Mouse (Mus musculus) lung, adult 18-20 months (tissue): ENCODE measurements around the gene Gm8332.
A peak's percentile ranks its signal among the peaks of the same experiment; 100 is the strongest.
"Not testable (repeated sequence)": the region's sequence is repeated elsewhere in the genome, so short reads cannot be mapped to it uniquely, and the experiment has no call there.

Experiments
- DNase-seq, 2 experiments: peaks; one replicate each; pipeline ENCODE4 v3.0.0; 2022; ENCODE audit warnings: mixed read lengths in 2 of 2

The Gm8332 gene

DNA sequence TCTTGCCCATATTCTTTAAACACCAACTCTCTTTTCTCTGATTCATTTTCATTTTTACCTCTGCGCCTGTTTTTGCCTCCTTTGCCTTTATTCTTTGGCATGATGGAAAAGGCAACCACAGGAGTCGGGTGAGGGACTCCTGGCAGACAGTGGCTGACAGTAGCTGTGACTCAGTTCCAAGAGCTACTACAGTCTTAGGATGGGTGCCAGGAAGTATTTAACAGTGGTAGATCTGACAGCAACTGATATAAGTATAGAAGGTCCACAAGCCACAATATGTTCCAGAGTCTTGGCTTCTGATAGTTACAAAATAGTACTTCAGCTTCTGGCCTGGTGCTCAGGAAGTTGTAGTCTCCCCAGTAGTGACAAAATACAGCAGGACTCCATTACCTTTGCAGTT is at the start of gene Gm8332:
TSS of gene Gm8332 (minus strand) at position 101 of the 400 bp plus-strand sequence.
- DNase-seq = not testable (repeated sequence)

DNA sequence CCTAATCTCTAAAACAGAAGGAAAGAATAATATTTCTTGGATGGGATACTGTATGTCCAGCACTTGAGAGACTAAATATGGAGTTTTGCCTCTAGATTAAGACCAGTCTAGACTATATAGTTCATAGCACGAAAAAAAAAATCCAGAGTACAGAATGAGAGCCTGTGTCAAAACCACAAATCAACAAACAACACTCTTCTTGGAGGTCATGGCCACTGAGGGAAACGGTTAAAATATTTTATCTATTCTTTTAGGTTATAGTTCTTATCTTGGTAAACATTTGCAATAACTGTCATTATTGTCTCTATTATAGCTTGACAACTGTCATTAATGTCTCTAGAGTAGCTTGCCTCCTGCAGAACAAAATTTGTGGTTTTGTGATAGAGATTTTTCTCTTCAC is 47.3 kb upstream of the Gm8332 start:
- not testable (repeated sequence) for DNase-seq

DNA sequence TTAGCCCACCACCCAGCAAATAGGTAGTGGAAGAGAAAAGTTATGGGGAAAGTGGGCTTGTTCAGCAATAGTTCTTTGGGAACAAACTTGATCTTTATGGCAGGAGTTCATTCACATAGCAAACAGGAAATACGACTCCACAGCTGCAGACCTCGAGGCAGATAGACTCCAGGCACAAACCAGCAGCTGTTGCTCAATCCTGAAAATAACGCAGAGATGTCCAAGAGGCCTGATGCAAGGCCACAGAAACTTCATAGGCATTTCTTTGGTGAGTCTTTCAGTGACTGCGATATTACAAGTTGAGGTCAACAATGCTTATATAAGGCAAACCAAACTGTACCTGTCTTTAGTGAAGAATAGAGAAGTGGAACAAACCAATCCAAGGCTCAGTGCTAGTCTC is 43.2 kb upstream of the Gm8332 start:
- not testable (repeated sequence) for DNase-seq

DNA sequence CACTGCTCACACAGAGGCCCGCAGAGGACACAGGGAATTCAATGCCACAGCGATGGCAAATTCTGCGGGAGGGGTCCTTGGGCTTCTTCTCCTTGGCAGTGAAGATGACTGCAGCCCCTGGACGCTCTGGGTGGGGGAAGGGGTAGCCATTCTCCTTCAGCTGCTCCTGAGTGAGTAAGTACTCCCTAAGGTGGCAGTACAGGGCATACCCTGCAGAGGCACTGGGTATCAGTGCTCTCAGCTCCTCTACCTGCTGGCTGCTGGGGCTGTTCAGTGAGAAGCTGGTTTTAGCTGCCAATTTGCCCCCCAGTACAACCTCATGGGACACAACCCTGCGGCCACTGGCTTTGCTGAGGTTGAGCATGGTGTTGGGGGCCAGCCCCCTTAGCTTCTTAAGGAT is 35.3 kb upstream of the Gm8332 start:
- not testable (repeated sequence) for DNase-seq

DNA sequence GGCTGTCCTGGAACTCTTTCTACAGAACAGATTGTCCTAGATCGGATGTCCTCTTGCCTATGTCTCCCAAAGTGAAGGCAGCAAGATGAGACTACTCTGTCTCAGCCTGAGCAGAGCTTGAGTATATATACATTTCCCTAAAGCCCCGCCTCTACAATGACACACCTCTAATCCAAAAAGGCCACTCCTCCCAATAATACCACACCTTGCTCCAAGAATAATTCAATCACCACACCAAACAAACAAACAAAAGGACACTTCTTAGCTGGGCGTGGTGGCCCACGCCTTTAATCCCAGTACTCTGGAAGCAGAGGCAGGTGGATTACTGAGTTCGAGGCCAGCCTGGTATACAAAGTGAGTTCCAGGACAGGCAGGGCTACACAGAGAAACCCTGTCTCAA is 24.5 kb upstream of the Gm8332 start, which contains the start of gene Gm5662:
TSS of gene Gm5662 (minus strand) at position 101 of the 400 bp plus-strand sequence.
- DNase-seq = not testable (repeated sequence)

DNA sequence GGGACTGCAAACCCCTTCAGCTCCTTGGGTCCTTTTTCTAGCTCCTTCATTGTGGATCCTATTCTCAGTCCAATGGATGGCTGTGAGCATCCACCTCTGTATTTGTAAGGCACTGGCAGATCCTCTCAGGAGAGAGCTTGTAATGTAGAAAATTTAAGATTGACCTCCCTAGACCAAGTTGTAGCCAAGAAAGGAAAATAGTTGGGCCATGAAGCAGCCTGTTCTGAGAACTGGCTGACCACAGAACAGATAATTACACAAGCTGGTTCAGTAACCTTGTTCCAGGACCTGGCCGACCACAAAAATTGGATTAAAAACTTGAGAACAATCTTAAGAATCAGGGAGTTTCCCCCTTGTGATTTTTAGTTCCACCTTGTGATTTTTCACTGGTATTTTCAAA is 7.3 kb upstream of the Gm8332 start:
- no peak for DNase-seq

DNA sequence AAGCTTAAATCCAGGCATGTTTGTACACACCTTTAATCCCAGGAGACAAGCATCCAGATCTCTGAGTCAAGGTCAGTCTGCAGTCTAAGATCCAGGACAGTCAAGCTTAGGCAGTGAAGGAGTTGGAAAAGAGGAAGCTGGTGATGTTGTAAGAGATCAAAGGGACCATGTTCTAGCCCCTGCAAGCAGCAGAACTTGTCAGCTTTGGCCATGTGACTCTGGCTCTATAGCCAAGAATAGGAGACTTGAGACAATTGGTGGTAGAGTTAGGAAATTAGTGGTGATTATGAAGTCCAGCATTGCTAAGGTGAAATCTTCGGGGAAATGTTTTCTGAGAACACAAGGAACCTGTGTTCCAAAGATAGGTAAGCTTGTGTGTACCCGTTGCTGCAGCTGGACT is 6.0 kb upstream of the Gm8332 start:
- DNase-seq = peak in 1 of 2 experiments; percentile 4

DNA sequence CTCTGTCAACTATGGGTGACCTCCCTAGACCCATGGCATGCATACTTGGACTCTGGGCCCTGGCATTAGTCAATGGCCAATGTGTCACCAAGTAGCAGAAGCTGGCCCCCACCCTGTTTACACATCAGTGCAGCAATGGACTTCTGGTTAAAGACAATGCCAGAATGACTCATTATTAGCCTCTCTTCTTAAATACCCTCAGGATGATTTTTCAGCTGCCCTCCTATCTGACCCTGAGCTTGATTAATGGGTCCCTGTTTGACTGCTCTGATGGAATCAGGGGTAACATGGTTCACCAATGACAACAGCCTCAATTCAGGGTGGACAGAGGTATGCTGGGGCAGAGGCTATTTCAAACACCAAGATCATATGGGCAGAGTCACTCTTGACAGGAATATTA is 4.1 kb downstream of the Gm8332 start:
- DNase-seq = not testable (repeated sequence)

DNA sequence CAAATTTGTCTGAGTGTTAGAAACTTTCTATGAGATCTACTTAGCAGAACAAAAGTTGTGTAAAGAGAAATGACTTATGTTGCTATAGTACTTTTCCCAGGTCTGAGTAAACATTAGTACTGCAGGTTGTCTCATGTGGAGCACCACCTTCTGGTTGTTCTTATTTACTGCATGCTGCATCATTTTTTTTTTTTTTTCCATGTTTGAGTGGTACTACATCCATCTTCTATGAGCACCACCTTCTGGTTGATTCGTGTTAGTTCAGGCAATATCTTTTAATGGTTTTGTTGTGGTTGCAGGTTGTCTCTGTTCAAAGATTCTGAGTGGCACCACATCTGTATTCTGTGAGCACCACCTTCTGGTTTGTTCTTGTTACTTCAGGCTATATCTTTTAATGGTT is 7.0 kb downstream of the Gm8332 start:
- not testable (repeated sequence) for DNase-seq

DNA sequence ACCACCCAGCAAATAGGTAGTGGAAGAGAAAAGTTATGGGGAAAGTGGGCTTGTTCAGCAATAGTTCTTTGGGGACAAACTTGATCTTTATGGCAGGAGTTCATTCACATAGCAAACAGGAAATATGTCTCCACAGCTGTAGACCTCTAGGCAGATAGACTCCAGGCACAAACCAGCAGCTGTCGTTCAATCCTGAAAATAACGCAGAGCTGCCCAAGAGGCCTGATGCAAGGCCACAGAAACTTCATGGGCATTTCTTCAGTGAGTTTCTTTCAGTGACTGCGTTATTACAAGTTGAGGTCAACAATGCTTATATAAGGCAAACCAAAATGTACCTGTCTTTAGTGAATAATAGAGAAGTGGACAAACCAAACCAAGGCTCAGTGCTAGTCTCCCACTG is 30.5 kb downstream of the Gm8332 start:
- no peak for DNase-seq

DNA sequence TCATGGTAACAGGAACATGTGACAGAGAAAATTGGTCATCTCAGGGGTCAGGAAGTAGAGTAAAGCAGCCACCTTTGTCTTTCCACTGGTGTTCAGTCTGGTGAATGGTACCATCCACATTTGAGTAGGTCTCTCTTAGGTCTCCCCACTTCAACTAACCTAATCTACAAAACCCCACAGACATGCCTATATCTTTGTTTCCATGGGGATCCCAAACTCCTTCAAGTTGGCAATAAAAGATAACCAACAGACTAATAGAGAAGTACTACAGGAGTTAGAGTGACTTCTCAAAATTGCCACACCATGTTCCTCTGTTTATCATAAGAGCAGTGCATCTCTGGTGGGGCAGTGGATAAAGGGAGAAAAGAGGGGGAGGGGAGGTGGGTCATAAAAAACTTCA is 31.8 kb downstream of the Gm8332 start:
- not testable (repeated sequence) for DNase-seq

DNA sequence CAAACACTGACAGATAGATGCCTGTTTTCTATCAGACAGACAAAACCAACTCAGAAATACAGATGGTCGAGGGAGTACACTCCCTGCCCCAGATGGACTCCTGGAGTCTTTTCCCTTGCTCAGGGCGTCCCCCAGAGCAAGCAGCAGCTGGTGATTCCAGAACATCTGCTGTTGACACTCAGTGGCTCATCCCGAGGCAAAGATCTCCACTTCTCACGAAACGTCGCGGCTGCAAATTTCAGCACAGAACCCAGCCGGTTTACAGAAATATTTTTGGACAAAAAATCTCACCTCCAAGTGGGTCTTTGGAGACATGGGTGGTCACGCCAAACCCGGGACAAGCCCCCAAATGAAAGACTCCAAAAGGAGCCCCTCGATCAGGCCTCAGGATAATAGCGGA is 35.3 kb downstream of the Gm8332 start:
- DNase-seq = no peak

DNA sequence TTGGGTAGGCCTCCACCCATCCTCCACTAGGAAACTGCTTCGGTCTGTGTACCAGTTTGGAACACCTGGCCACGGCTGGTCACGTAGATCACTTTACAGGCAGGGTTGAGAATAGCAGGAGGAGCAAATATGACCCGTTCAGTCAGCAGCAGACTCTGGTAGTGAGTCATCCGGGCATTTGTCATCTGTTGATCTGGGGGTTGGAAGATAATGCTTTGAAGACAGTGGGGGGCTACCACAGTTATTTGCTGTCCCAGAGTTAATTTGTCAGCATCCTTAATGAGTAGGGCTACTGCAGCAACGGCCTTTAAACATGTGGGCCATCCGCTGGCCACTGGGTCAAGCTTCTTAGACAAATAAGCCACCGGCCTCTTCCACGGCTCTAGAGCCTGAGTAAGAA is 38.4 kb downstream of the Gm8332 start:
- DNase-seq = not testable (repeated sequence)

DNA sequence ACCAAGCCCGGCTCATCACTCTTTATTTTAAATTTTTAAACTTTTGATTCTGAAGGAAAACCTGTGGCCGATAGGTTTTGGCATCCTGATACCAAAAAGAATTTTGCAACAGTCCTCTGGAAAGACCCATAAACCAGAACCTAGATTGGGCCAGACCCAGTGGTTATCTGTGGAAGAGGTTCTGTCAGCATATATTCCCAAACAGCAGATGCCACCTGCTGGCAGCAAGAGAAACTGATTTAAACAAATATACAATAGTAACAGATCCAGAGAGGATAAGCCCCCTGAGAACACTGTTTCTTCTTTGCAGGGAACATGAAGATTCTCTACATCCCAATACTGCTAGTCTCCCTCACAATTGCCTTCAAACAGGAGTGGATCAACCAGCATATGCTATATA is 47.0 kb downstream of the Gm8332 start:
- DNase-seq = no peak
